ENCODE assay signal across 10 mouse cellular contexts in the genomic region with DNA sequence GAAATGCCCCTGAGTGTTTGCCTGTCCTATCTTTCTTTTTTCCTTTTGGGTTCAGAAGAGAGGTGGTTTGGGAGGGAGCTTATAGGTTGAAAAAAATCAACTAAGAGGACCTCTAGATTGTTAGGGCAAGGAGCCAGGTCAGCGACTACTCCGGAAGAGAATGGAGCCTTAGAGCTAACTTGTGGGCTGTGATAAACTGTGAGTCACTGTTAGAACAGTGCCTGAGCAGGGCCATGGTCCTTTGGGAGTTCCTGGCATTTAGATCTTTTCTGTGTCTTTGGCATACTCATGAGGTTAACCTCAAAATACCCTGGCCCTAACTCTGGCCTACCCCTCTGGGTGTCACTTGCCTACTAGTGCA. TPM values are rescaled to one million over a fixed set of nuclear protein-coding genes. Genes with fewer than 3 reads are reported as not detected.
DNase-seq lines count a peak whose midpoint lies in the region; ATAC-seq and TF ChIP-seq lines count a peak whose summit lies in the region.
"Had no signal": no experiment of that assay in that cellular context is flagged by ENCODE, and none has a peak within 500 bp of the region (broad histone marks: within the 10 kb centered on the region; RNA-seq: fewer than 3 reads in every experiment).

No protein-coding gene starts in this region.

- H3K9ac ChIP-seq in heart, embryonic 12.5 days: no peak overlapping the region
- H3K9ac ChIP-seq: limb, embryonic 15.5 days had no signal

- H3K4me3 ChIP-seq in heart, embryonic 12.5 days: no peak overlapping the region
- no peak overlapping the region for H3K4me3 ChIP-seq in lung, adult 2 months (replicated peaks; ENCODE audit: extremely low read depth, low read depth, low read length)
- H3K4me3 ChIP-seq: limb, embryonic 15.5 days had no signal

- H3K9me3 ChIP-seq in heart, embryonic 12.5 days (replicated peaks): no peaks in the 10 kb centered on the region
- H3K9me3 ChIP-seq: limb, embryonic 15.5 days had no signal

- no peaks in the 10 kb centered on the region for H3K27me3 ChIP-seq in heart, embryonic 12.5 days (replicated peaks)
- H3K27me3 ChIP-seq: limb, embryonic 15.5 days had no signal

- H3K36me3 ChIP-seq in heart, embryonic 12.5 days: peaks cover 23% of the 10 kb centered on the region
- H3K36me3 ChIP-seq: limb, embryonic 15.5 days had no signal

- peak; percentile 72 for DNase-seq in adrenal gland, adult 2 months
- DNase-seq in adrenal gland, postnatal 4 days (ENCODE audit: low spot score in 2 of 2): no peak
- DNase-seq in MEL-GATA-1-ER (ENCODE audit: extremely low read depth, low read depth): peak; percentile 75
- peak; percentile 32 for DNase-seq in lung, adult 2 months
- no peak for DNase-seq in embryo, embryonic 10.5 days (ENCODE audit: low spot score)
- no peak for DNase-seq in frontal cortex, postnatal 10 days (ENCODE audit: low spot score in 2 of 2)
- no peak for DNase-seq in embryo, embryonic 10 days (ENCODE audit: low spot score)
- DNase-seq: B cell, adult 2 months had no signal

- peak overlapping the region; percentile 87 for H3K27ac ChIP-seq in heart, embryonic 12.5 days (ENCODE audit: poor library complexity, severe bottlenecking)
- H3K27ac ChIP-seq: limb, embryonic 15.5 days had no signal

- TF ChIP-seq POLR2A in lung, adult 2 months (IDR thresholded peaks at IDR 0.05; ENCODE audit: borderline replicate concordance, extremely low read depth, low read depth, low read length): no peak

- peaks cover 22% of the 10 kb centered on the region for H3K4me1 ChIP-seq in heart, embryonic 12.5 days (replicated peaks)
- peaks cover 29% of the 10 kb centered on the region for H3K4me1 ChIP-seq in lung, adult 2 months (ENCODE audit: control insufficient read depth, insufficient read depth, low read length)

- peak; percentile 50; the same call in 1 of the 2 replicates for ATAC-seq in heart, embryonic 12.5 days (ENCODE audit: insufficient number of reproducible peaks, low FRiP score)

- TF ChIP-seq CTCF in lung, adult 2 months (IDR thresholded peaks at IDR 0.05; ENCODE audit: insufficient read depth, low read length): no peak

- no peak overlapping the region for H3K4me2 ChIP-seq in heart, embryonic 12.5 days
- H3K4me2 ChIP-seq: limb, embryonic 15.5 days had no signal

- WGBS in heart, embryonic 12.5 days: 51% methylated on average over 2 of the region's 2 CpGs
- WGBS in lung, adult 2 months: 13% methylated on average over 2 of the region's 2 CpGs

RNA-seq across cellular contexts. Expression of a gene that starts 45.5 kb away (rescaled TPM):
- total RNA-seq in adrenal gland, adult 2 months (2021): 10 to 100 TPM; 41.9 to 80.4 TPM
- polyA plus RNA-seq in adrenal gland, adult 2 months (2012; rRNA removed): 50.3 and 56.3 TPM in 2 replicates
- 10 to 100 TPM; 51.6 to 82.9 TPM for total RNA-seq in adrenal gland, postnatal 4 days (2021)
- polyA plus RNA-seq in heart, embryonic 12.5 days (2016; fragmentation: Nextera tagmentation; extraction: Ambion mirVana): 27.9 and 29.2 TPM in 2 replicates
- 190 and 236 TPM in 2 replicates for polyA plus RNA-seq in lung, adult 2 months (2012; rRNA removed)

Comparison
In these comparisons a context has a peak if more than half of its experiments do, and no peak if none do; other contexts are left out.
1. DNase-seq: peak in adrenal gland, adult 2 months (single experiment), MEL-GATA-1-ER (single experiment) and lung, adult 2 months (single experiment); none in adrenal gland, postnatal 4 days (0 of 2), embryo, embryonic 10.5 days (single experiment), frontal cortex, postnatal 10 days (0 of 2) and embryo, embryonic 10 days (single experiment).